Mouse (Mus musculus): ENCODE data around the gene Psmg4.

The Psmg4 gene

GRCm38 (mm10) chr13:34162491-34163303 lies at the start of gene Psmg4:
TSS of gene Psmg4 (plus strand) at chr13:34162964.
- peak; percentile 96 for DNase-seq (ENCODE audit: low read depth)

GRCm38 (mm10) chr13:34113086-34113485 lies 49.7 kb upstream of the Psmg4 start:
- no peak for DNase-seq (ENCODE audit: low read depth)

GRCm38 (mm10) chr13:34114654-34115053 lies 48.1 kb upstream of the Psmg4 start:
- peak; percentile 34 for DNase-seq (ENCODE audit: low read depth)

GRCm38 (mm10) chr13:34116508-34116907 lies 46.3 kb upstream of the Psmg4 start:
- DNase-seq (ENCODE audit: low read depth) = no peak

- DNase-seq (ENCODE audit: low read depth) = no peak
Observed at GRCm38 (mm10) chr13:34118816-34119215, 43.9 kb upstream of the Psmg4 start.

- no peak for DNase-seq (ENCODE audit: low read depth)
Observed at GRCm38 (mm10) chr13:34119406-34119805, 43.4 kb upstream of the Psmg4 start.

- no peak for DNase-seq (ENCODE audit: low read depth)
Observed at GRCm38 (mm10) chr13:34120536-34120935, 42.2 kb upstream of the Psmg4 start.

- DNase-seq (ENCODE audit: low read depth) = no peak
Observed at GRCm38 (mm10) chr13:34125711-34126110, 37.1 kb upstream of the Psmg4 start.

GRCm38 (mm10) chr13:34128276-34129114 lies 34.3 kb upstream of the Psmg4 start:
- no peak for DNase-seq (ENCODE audit: low read depth)

- DNase-seq (ENCODE audit: low read depth) = peak; percentile 68
Observed at GRCm38 (mm10) chr13:34129485-34130225, 33.1 kb upstream of the Psmg4 start.

- DNase-seq (ENCODE audit: low read depth) = peak; percentile 63
Observed at GRCm38 (mm10) chr13:34130226-34130731, 32.5 kb upstream of the Psmg4 start, which contains the start of gene Tubb2b. TSS of gene Tubb2b (minus strand) at chr13:34130466.

- DNase-seq (ENCODE audit: low read depth) = peak; percentile 74
Observed at GRCm38 (mm10) chr13:34131011-34131707, 31.6 kb upstream of the Psmg4 start.

- DNase-seq (ENCODE audit: low read depth) = peak; percentile 80
Observed at GRCm38 (mm10) chr13:34131708-34132060, 31.1 kb upstream of the Psmg4 start.

- peak; percentile 50 for DNase-seq (ENCODE audit: low read depth)
Observed at GRCm38 (mm10) chr13:34132299-34132698, 30.5 kb upstream of the Psmg4 start.

GRCm38 (mm10) chr13:34132875-34133274 lies 29.9 kb upstream of the Psmg4 start:
- DNase-seq (ENCODE audit: low read depth) = no peak

GRCm38 (mm10) chr13:34133326-34134071 lies 29.3 kb upstream of the Psmg4 start:
- DNase-seq (ENCODE audit: low read depth) = no peak

GRCm38 (mm10) chr13:34134276-34134675 lies 28.5 kb upstream of the Psmg4 start:
- DNase-seq (ENCODE audit: low read depth) = no peak

- no peak for DNase-seq (ENCODE audit: low read depth)
Observed at GRCm38 (mm10) chr13:34136605-34137004, 26.2 kb upstream of the Psmg4 start.

- no peak for DNase-seq (ENCODE audit: low read depth)
Observed at GRCm38 (mm10) chr13:34143389-34143788, 19.4 kb upstream of the Psmg4 start.

- no peak for DNase-seq (ENCODE audit: low read depth)
Observed at GRCm38 (mm10) chr13:34146916-34147315, 15.8 kb upstream of the Psmg4 start.

- DNase-seq (ENCODE audit: low read depth) = no peak
Observed at GRCm38 (mm10) chr13:34148181-34148580, 14.6 kb upstream of the Psmg4 start.

Measured in naive thymus-derived CD4-positive, alpha-beta T cell, adult 2 months (primary cell).